Mouse (Mus musculus) layer of hippocampus, adult 9-11 months (tissue): ENCODE measurements around the gene Irf2.

Experiments used
- DNase-seq: peaks from one replicate; pipeline ENCODE4 v3.0.0; 2022

Irf2 gene

GRCm38 (mm10) chr8:46739003-46739949 lies at the start of gene Irf2:
TSS of gene Irf2 (plus strand) at chr8:46739732.
- DNase-seq = peak; percentile 89

DNA sequence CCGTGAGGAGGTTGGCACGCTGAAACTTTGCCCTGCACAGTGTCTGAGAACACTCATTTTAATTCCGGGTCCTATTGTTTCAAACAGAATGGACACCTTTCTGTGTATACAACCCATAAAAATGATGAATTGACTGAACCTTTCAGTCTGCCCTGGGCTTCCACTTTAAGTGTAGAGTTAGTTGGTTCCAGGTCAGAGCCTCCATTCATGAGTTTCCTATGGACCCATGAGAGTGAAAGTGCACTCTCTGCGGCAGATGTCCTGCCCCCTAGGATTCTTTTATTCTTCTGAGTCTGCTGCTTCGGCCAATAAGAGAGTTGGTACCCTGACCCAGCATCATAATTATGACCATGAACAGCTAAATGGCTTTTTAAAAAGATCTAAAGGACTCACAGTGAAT lies 49.4 kb upstream of the Irf2 start:
- no peak for DNase-seq

GRCm38 (mm10) chr8:46690581-46690980 lies 49.0 kb upstream of the Irf2 start:
- no peak for DNase-seq

- DNase-seq = no peak
Observed at GRCm38 (mm10) chr8:46691360-46691759, 48.2 kb upstream of the Irf2 start.

- no peak for DNase-seq
Observed at GRCm38 (mm10) chr8:46696256-46697041, 43.1 kb upstream of the Irf2 start.

DNA sequence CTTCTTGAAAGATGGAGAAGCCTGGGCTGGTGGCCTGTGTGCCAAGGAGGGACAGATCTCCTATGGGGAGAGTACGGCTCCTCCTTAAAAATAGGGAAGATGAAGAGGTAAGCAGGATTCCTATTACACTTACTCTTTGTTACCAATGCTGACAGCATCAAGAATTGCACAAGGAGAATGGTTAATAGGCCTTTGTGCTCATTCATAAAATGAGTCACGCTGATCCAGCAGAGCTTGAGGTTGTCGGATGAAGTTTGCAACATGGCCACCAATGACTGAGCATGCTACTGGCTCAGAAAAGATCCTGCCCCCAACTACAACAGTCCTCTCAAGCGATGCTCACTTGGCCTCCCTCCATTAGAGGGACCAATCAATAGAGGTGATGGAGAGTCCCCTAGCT lies 42.0 kb upstream of the Irf2 start:
- DNase-seq = no peak

GRCm38 (mm10) chr8:46698162-46698561 lies 41.4 kb upstream of the Irf2 start:
- no peak for DNase-seq

- no peak for DNase-seq
Observed at GRCm38 (mm10) chr8:46705145-46705544, 34.4 kb upstream of the Irf2 start.

DNA sequence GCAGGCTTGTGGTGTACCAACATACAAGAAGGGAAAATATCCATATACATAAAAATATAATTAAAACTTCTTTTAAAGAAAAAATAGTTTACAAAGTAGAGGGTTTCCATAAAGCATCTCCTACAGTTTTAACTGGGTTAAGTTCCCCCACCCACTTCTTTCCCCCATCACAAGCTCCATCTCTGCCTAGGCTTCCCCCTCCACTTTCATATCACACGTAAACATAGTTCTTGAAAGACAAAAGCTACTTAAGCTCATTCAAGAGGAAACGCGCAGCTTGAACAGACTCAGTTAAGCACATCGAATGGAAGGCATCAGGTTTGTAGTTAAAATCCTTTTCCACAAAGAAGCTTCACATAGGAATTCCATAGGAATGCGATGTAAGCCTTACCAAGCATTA lies 32.8 kb upstream of the Irf2 start:
- DNase-seq = no peak

GRCm38 (mm10) chr8:46709302-46709701 lies 30.2 kb upstream of the Irf2 start:
- DNase-seq = no peak

- DNase-seq = no peak
Observed at GRCm38 (mm10) chr8:46710289-46710688, 29.2 kb upstream of the Irf2 start.

DNA sequence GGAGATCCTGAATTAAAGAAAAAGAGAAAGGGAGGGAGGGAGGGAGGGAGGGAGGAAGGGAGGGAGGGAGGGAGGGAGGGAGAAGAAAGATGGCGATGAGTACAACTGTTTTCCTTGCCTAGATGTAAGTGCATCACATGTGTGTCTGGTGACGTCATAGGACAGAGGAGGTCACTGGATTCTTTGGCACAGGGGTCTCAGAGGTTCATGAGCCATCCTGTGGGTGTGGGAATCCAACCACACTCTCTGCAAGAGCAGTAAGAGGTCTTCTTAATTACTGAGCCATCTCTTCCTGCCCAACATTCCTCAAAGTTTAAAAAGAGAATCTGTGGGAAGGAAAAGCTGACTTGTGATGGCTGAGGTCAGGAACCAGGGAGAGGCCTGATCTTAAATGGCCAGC lies 28.0 kb upstream of the Irf2 start:
- DNase-seq = no peak

GRCm38 (mm10) chr8:46713178-46713577 lies 26.4 kb upstream of the Irf2 start:
- no peak for DNase-seq

GRCm38 (mm10) chr8:46713844-46714243 lies 25.7 kb upstream of the Irf2 start:
- DNase-seq = no peak

GRCm38 (mm10) chr8:46714400-46714799 lies 25.1 kb upstream of the Irf2 start:
- DNase-seq = no peak

- no peak for DNase-seq
Observed at GRCm38 (mm10) chr8:46716477-46716876, 23.1 kb upstream of the Irf2 start.

GRCm38 (mm10) chr8:46717170-46717569 lies 22.4 kb upstream of the Irf2 start:
- no peak for DNase-seq

- no peak for DNase-seq
Observed at GRCm38 (mm10) chr8:46718301-46718700, 21.2 kb upstream of the Irf2 start.

GRCm38 (mm10) chr8:46718747-46719146 lies 20.8 kb upstream of the Irf2 start:
- DNase-seq = no peak

DNA sequence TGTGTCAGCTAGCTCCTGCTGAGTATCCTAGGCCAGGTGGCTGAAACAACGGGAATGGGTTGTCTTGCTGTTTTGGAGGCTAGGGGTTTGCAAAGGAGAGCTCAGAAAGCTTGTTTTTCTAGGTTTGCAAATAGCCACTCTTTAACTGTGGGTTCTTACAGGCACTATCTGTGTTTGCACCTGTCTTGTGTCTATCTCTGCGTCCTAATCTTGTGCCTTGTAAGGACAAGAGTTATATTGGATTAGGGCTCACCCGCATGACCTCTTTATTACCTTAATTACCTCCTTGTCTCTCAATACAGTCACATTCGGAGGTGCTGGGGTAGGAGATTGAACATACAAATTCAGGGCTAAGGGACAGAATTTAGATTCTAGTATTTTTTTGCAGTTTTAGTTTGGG lies 18.9 kb upstream of the Irf2 start:
- DNase-seq = no peak

DNA sequence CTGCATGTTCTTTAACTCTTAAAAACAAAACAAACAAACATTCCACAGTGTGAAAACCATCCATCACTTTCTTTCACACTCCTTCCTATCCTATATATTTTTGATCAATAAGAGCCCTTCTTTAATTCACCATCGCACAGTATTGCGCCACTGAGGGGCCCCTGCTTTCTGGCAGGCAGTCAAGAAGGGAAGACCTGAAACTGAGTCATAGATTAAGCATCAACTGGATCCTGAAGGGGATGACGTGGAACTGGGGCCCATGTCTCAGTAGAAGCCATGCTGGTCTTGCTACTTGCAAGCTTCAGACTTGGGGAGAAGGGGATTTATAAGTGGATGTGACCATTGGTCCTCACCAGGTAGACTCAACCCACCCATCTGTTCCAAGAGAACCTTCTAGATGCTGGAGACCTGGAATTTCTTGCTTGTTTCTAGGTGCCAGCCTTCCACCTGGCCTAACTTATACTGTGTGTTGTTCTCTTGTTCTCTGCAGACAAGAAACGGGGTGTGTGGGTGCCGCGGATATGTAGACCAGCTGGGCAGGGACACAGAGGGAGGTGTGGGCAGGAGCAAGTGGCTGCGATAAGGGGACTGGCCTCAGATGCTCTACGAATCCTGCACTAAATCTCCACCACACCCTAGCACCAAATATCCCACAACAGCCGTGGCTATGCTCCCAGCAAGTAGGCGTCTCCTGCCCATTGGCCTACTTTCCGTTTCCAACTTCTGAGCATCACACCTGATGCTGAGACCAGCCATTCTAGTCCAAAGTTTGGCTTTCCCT lies 18.3 kb upstream of the Irf2 start:
- no peak for DNase-seq

DNA sequence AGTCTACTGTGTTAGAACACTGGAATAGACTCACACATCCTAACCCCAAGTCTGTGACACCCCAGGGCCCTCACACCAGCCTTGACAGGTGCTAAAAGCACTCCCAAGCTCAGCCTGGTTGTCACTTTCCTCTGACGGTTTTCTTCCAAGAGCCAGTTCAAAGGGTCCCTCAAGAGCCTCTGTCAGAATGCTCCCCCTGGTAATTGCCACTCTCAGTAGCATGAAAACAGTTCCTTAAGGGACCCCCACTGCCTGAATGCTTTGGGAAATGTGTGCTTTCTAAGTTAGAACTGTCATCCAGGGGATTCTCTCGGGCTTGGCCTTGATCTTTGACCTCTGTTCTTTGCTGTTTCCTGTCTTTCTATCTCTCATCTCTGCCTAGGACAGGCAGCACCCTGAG lies 17.0 kb upstream of the Irf2 start:
- no peak for DNase-seq

GRCm38 (mm10) chr8:46726383-46726782 lies 13.1 kb upstream of the Irf2 start:
- no peak for DNase-seq
